Mouse (Mus musculus) kidney, embryonic 14.5 days (tissue): ENCODE data around the gene Atxn7l3b. TPM values are rescaled to one million over a fixed set of nuclear protein-coding genes. Genes with fewer than 3 reads are reported as not detected.
"Not testable (repeated sequence)": the region's sequence is repeated elsewhere in the genome, so short reads cannot be mapped to it uniquely, and the experiment has no call there.

Experiments used
- ATAC-seq: fragments of 200-750 bp; cut with Nextera tagmentation; 2 replicates; pipeline ENCODE4 v1.8.0; 2017; ENCODE audit warnings: moderate number of reproducible peaks, mild to moderate bottlenecking, moderate TSS enrichment, moderate library complexity; ENCODE audit not compliant: low FRiP score, low TSS enrichment
- H3K27ac ChIP-seq: fragments of 300-500 bp; sonication (generic); 2 replicates; pipeline ENCODE4 v1.5.1; 2014; ENCODE audit warnings: low read depth, mild to moderate bottlenecking, low read length, moderate library complexity, mixed read lengths
- H3K27me3 ChIP-seq: fragments of 300-500 bp; sonication (generic); 2 replicates; pipeline ENCODE4 v1.6.1; 2014; ENCODE audit warnings: mild to moderate bottlenecking, low read length; ENCODE audit not compliant: control insufficient read depth, insufficient read depth
- H3K36me3 ChIP-seq: fragments of 300-500 bp; sonication (generic); 2 replicates; pipeline ENCODE4 v1.6.1; 2014; ENCODE audit warnings: low read length, mixed read lengths; ENCODE audit not compliant: control insufficient read depth, insufficient read depth
- H3K4me1 ChIP-seq: fragments of 300-500 bp; sonication (generic); 2 replicates; pipeline ENCODE4 v1.6.1; 2014; ENCODE audit warnings: low read length, mixed read lengths; ENCODE audit not compliant: control insufficient read depth, insufficient read depth
- H3K4me2 ChIP-seq: fragments of 300-500 bp; sonication (generic); replicated peaks from 2 replicates; pipeline ENCODE4 v1.6.1; 2014; ENCODE audit warnings: low read depth, mild to moderate bottlenecking, low read length
- H3K4me3 ChIP-seq: fragments of 300-500 bp; sonication (generic); 2 replicates; pipeline ENCODE4 v1.5.1; 2014; ENCODE audit warnings: mild to moderate bottlenecking, low read length
- H3K9ac ChIP-seq: fragments of 300-500 bp; sonication (generic); 2 replicates; pipeline ENCODE4 v1.6.1; 2014; ENCODE audit warnings: low read depth, mild to moderate bottlenecking, low read length, moderate library complexity
- H3K9me3 ChIP-seq: fragments of 300-500 bp; sonication (generic); 2 replicates; pipeline ENCODE4 v1.6.1; 2016; ENCODE audit warnings: low read length; ENCODE audit not compliant: control insufficient read depth
- WGBS: fragments of 180-500 bp; shearing (Covaris S2); extraction: QIAGEN DNeasy Blood & Tissue Kit; methylation state at CpG from one replicate; pipeline ENCODE4 v1.1.7; 2014; 5-methylcytosine and 5-hydroxymethylcytosine counted together
- polyA plus RNA-seq: library from polyadenylated mRNA; unstranded; fragments of >200 nt; fragmentation: Nextera tagmentation; extraction: Ambion mirVana; gene quantifications from 2 replicates; pipeline ENCODE4 v1.2.1, GENCODE M21; 2014

Atxn7l3b gene
- polyA plus RNA-seq: 161 and 171 TPM in 2 replicates

- Histone ChIP-seq H3K4me3 (peak within 1 kb of the TSS; percentile 85), H3K27ac (peak within 1 kb of the TSS; percentile 90), H3K4me2 (peak within 1 kb of the TSS; percentile 64), H3K9ac (peak within 1 kb of the TSS; percentile 97), H3K4me1 (peaks cover 17% of the 10 kb centered on the region), H3K36me3 (peaks cover 35% of the 10 kb centered on the region), H3K27me3 (no peaks in the 10 kb centered on the region), H3K9me3 (no peaks in the 10 kb centered on the region)
- WGBS: 2% methylated on average over 70 of the region's 70 CpGs
- ATAC-seq: peak; percentile 100
Measured at GRCm38 (mm10) chr10:112928452-112929221, at the start of gene Atxn7l3b. Gene Atxn7l3b, minus strand, starts transcription at chr10:112929001.

GRCm38 (mm10) chr10:112977586-112977985, 48.8 kb upstream of the Atxn7l3b start:
- Histone ChIP-seq H3K9ac (no peak overlapping the region), H3K4me3 (no peak overlapping the region), H3K27me3 (no peaks in the 10 kb centered on the region), H3K4me1 (no peaks in the 10 kb centered on the region), H3K36me3 (no peaks in the 10 kb centered on the region), H3K9me3 (no peaks in the 10 kb centered on the region), H3K27ac (no peak overlapping the region), H3K4me2 (no peak overlapping the region)
- no peak for ATAC-seq
- WGBS: 79% methylated on average over 4 of the region's 4 CpGs

GRCm38 (mm10) chr10:112973286-112974026, 44.7 kb upstream of the Atxn7l3b start:
- H3K9ac ChIP-seq: no peak overlapping the region
- ATAC-seq: no peak
- no peaks in the 10 kb centered on the region for H3K9me3 ChIP-seq
- 69% methylated on average over 5 of the region's 5 CpGs for WGBS
- H3K27me3 ChIP-seq: no peaks in the 10 kb centered on the region
- no peak overlapping the region for H3K27ac ChIP-seq
- H3K36me3 ChIP-seq: no peaks in the 10 kb centered on the region
- H3K4me3 ChIP-seq: no peak overlapping the region
- no peak overlapping the region for H3K4me2 ChIP-seq
- no peaks in the 10 kb centered on the region for H3K4me1 ChIP-seq

GRCm38 (mm10) chr10:112970002-112970589, 41.3 kb upstream of the Atxn7l3b start:
- H3K9ac ChIP-seq: no peak overlapping the region

GRCm38 (mm10) chr10:112967578-112967977, 38.8 kb upstream of the Atxn7l3b start:
- no peaks in the 10 kb centered on the region for H3K4me1 ChIP-seq
- H3K4me3 ChIP-seq: no peak overlapping the region
- WGBS: 69% methylated on average over 2 of the region's 2 CpGs
- no peaks in the 10 kb centered on the region for H3K36me3 ChIP-seq
- no peak overlapping the region for H3K27ac ChIP-seq
- H3K4me2 ChIP-seq: no peak overlapping the region
- no peak for ATAC-seq
- no peaks in the 10 kb centered on the region for H3K27me3 ChIP-seq
- no peak overlapping the region for H3K9ac ChIP-seq
- H3K9me3 ChIP-seq: no peaks in the 10 kb centered on the region

More at GRCm38 (mm10) chr10:112970002-112970589, 41.3 kb upstream of the Atxn7l3b start:
- Histone ChIP-seq H3K9me3 (no peaks in the 10 kb centered on the region), H3K4me3 (no peak overlapping the region), H3K27ac (no peak overlapping the region), H3K27me3 (no peaks in the 10 kb centered on the region), H3K4me1 (no peaks in the 10 kb centered on the region), H3K36me3 (no peaks in the 10 kb centered on the region), H3K4me2 (no peak overlapping the region)
- ATAC-seq: no peak
- 88% methylated on average over 2 of the region's 2 CpGs for WGBS

GRCm38 (mm10) chr10:112962216-112962615, 33.4 kb upstream of the Atxn7l3b start:
- 5% methylated on average over 4 of the region's 4 CpGs for WGBS

GRCm38 (mm10) chr10:112954140-112954539, 25.3 kb upstream of the Atxn7l3b start:
- Histone ChIP-seq H3K36me3 (no peaks in the 10 kb centered on the region), H3K27ac (no peak overlapping the region), H3K4me1 (no peaks in the 10 kb centered on the region), H3K9ac (no peak overlapping the region), H3K4me3 (no peak overlapping the region), H3K9me3 (no peaks in the 10 kb centered on the region), H3K27me3 (no peaks in the 10 kb centered on the region), H3K4me2 (no peak overlapping the region)
- WGBS: 71% methylated on average over 2 of the region's 2 CpGs
- no peak for ATAC-seq

More at GRCm38 (mm10) chr10:112962216-112962615, 33.4 kb upstream of the Atxn7l3b start:
- not testable (repeated sequence) for H3K27me3 ChIP-seq, H3K9ac ChIP-seq, H3K4me3 ChIP-seq, H3K4me1 ChIP-seq, H3K4me2 ChIP-seq, H3K27ac ChIP-seq, H3K36me3 ChIP-seq, H3K9me3 ChIP-seq
- peak; percentile 92; the same call in 1 of the 2 replicates for ATAC-seq

- H3K4me3 ChIP-seq: no peak overlapping the region
- H3K27ac ChIP-seq: no peak overlapping the region
- H3K36me3 ChIP-seq: no peaks in the 10 kb centered on the region
- no peak for ATAC-seq
- H3K4me1 ChIP-seq: no peaks in the 10 kb centered on the region
- H3K9ac ChIP-seq: no peak overlapping the region
- H3K27me3 ChIP-seq: no peaks in the 10 kb centered on the region
- H3K9me3 ChIP-seq: no peaks in the 10 kb centered on the region
- no peak overlapping the region for H3K4me2 ChIP-seq
- WGBS: 93% methylated on average over 3 of the region's 3 CpGs
Measured at GRCm38 (mm10) chr10:112948453-112948852, 19.7 kb upstream of the Atxn7l3b start.
